Mouse (Mus musculus): ENCODE measurements around the gene Zc3h8.

Zc3h8 gene

GRCm38 (mm10) chr2:128943538-128944528, at the start of gene Zc3h8:
Gene Zc3h8 (minus strand): TSS chr2:128944077.
- peak; percentile 98 for DNase-seq

GRCm38 (mm10) chr2:128984746-128985145, 40.9 kb upstream of the Zc3h8 start:
- DNase-seq = no peak

- no peak for DNase-seq
These were observed 31.7 kb upstream of the Zc3h8 start for GRCm38 (mm10) chr2:128975572-128975971.

- no peak for DNase-seq
These were observed 28.4 kb upstream of the Zc3h8 start for GRCm38 (mm10) chr2:128972301-128972700.

- DNase-seq = no peak
These were observed 24.7 kb upstream of the Zc3h8 start for GRCm38 (mm10) chr2:128968475-128969083.

- DNase-seq = peak; percentile 88 to 93
These were observed 24.0 kb upstream of the Zc3h8 start, which contains the start of gene Gm10762 for GRCm38 (mm10) chr2:128967661-128968441. Gene Gm10762 (minus strand): TSS chr2:128967725.

GRCm38 (mm10) chr2:128966641-128967580, 23.0 kb upstream of the Zc3h8 start, which contains the start of gene Zc3h6:
Gene Zc3h6 (plus strand): TSS chr2:128967402.
- peak; percentile 99 for DNase-seq

GRCm38 (mm10) chr2:128966236-128966635, 22.4 kb upstream of the Zc3h8 start:
- DNase-seq = no peak

GRCm38 (mm10) chr2:128965505-128966105, 21.7 kb upstream of the Zc3h8 start:
- no peak for DNase-seq

- peak; percentile 26 to 49 for DNase-seq
These were observed 10.3 kb upstream of the Zc3h8 start for GRCm38 (mm10) chr2:128954186-128954585.

- peak; percentile 41 to 54 for DNase-seq
These were observed 4.2 kb upstream of the Zc3h8 start for GRCm38 (mm10) chr2:128947962-128948588.

- DNase-seq = no peak
These were observed 7.6 kb downstream of the Zc3h8 start for GRCm38 (mm10) chr2:128936256-128936655.

- DNase-seq = no peak
These were observed 13.2 kb downstream of the Zc3h8 start for GRCm38 (mm10) chr2:128930704-128931103.

- no peak for DNase-seq
These were observed 15.4 kb downstream of the Zc3h8 start for GRCm38 (mm10) chr2:128928446-128928845.

GRCm38 (mm10) chr2:128924799-128925198, 19.1 kb downstream of the Zc3h8 start:
- peak in 1 of 2 experiments; percentile 45 for DNase-seq

- no peak for DNase-seq
These were observed 27.3 kb downstream of the Zc3h8 start for GRCm38 (mm10) chr2:128916528-128916927.

- DNase-seq = no peak
These were observed 28.9 kb downstream of the Zc3h8 start for GRCm38 (mm10) chr2:128914978-128915377.

GRCm38 (mm10) chr2:128903661-128904060, 40.2 kb downstream of the Zc3h8 start:
- DNase-seq = no peak

- no peak for DNase-seq
These were observed 41.0 kb downstream of the Zc3h8 start for GRCm38 (mm10) chr2:128902843-128903242.

- no peak for DNase-seq
These were observed 51.6 kb downstream of the Zc3h8 start for GRCm38 (mm10) chr2:128892180-128892721.
